Mouse (Mus musculus) neural tube, embryonic 12.5 days (tissue): ENCODE measurements around the gene Rnf111. TPM values are rescaled to one million over a fixed set of nuclear protein-coding genes. Genes with fewer than 3 reads are reported as not detected.

ENCODE experiments used
- ATAC-seq: fragments of 200-750 bp; cut with Nextera tagmentation; 2 replicates; pipeline ENCODE4 v1.8.0; 2017; ENCODE audit warnings: low read depth, mild to moderate bottlenecking, moderate TSS enrichment, moderate library complexity; ENCODE audit not compliant: low FRiP score
- H3K27ac ChIP-seq: fragments of 300-500 bp; sonication (generic); 2 replicates; pipeline ENCODE4 v1.5.1; 2016
- H3K27me3 ChIP-seq: fragments of 300-500 bp; sonication (generic); replicated peaks from 2 replicates; pipeline ENCODE4 v1.6.1; 2016; ENCODE audit warnings: mild to moderate bottlenecking
- H3K36me3 ChIP-seq: fragments of 300-500 bp; sonication (generic); 2 replicates; pipeline ENCODE4 v1.6.1; 2016; ENCODE audit warnings: mild to moderate bottlenecking
- H3K4me1 ChIP-seq: fragments of 300-500 bp; sonication (generic); 2 replicates; pipeline ENCODE4 v1.6.1; 2016
- H3K4me2 ChIP-seq: fragments of 300-500 bp; sonication (generic); replicated peaks from 2 replicates; pipeline ENCODE4 v1.6.1; 2016; ENCODE audit warnings: mild to moderate bottlenecking
- H3K4me3 ChIP-seq: fragments of 300-500 bp; sonication (generic); 2 replicates; pipeline ENCODE4 v1.5.1; 2016
- H3K9ac ChIP-seq: fragments of 300-500 bp; sonication (generic); 2 replicates; pipeline ENCODE4 v1.6.1; 2016; ENCODE audit warnings: mild to moderate bottlenecking
- H3K9me3 ChIP-seq: fragments of 300-500 bp; sonication (generic); 2 replicates; pipeline ENCODE4 v1.6.1; 2016; ENCODE audit warnings: mild to moderate bottlenecking
- WGBS: fragments of 180-500 bp; shearing (Covaris S2); methylation state at CpG from one replicate; pipeline ENCODE4 v1.1.7; 2016; 5-methylcytosine and 5-hydroxymethylcytosine counted together
- polyA plus RNA-seq: library from polyadenylated mRNA; unstranded; fragments of >200 nt; fragmentation: Nextera tagmentation; extraction: Ambion mirVana; gene quantifications from 2 replicates; pipeline ENCODE4 v1.2.1, GENCODE M21; 2016

Rnf111 gene
- polyA plus RNA-seq, 1 experiment from 2014 or later, result 48.2 TPM

DNA sequence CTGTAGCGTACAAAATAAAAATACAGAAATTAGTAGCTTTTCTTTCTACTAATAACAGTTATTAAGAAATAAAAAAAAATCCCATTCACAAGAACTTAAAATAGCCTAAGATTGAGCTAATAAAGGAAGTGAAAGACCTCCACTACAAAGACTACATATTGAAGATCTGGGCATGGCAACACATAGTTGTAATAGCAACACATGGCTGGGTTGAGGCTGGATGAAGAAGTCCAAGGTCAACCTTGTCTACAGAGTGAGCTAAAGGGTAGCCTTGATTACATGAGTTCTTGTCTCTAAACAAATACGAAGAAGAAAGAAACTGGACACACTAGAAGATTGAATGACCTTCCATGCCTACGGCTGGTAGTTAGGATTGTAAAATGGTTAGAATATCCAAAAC is 20.3 kb upstream of the Rnf111 start:
- H3K4me1 ChIP-seq, result no peaks in the 10 kb centered on the region
- H3K4me3 ChIP-seq, result no peak overlapping the region
- no peak overlapping the region for H3K27ac ChIP-seq
- ATAC-seq, result no peak
- 96% methylated on average over 3 of the region's 3 CpGs for WGBS
- no peaks in the 10 kb centered on the region for H3K9me3 ChIP-seq
- H3K36me3 ChIP-seq, result no peaks in the 10 kb centered on the region
- H3K27me3 ChIP-seq, result no peaks in the 10 kb centered on the region
- H3K9ac ChIP-seq, result no peak overlapping the region
- H3K4me2 ChIP-seq, result no peak overlapping the region

DNA sequence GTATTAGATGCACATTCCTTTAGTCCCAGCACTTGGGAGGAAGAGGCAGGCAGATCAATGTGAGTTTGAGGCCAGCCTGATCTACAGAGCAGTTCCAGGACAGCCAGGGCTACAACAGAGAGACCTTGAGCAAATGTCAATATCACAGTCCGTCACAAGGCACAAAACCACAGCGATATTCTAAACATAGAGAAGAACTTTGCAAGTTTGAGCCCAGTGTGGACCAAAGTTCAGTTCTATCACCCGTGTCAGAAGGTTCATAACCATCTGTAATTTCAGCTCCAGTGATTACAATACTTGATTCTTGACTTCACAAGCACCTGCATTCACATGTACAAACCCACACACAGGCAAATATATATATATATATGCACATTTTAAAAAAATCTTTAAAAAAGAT is 17.1 kb upstream of the Rnf111 start:
- Histone ChIP-seq H3K4me3 (no peak overlapping the region), H3K9me3 (no peaks in the 10 kb centered on the region), H3K27ac (no peak overlapping the region), H3K4me2 (no peak overlapping the region), H3K27me3 (no peaks in the 10 kb centered on the region), H3K9ac (no peak overlapping the region), H3K36me3 (no peaks in the 10 kb centered on the region), H3K4me1 (no peaks in the 10 kb centered on the region)
- WGBS, result 87% methylated on average over 3 of the region's 3 CpGs
- ATAC-seq, result no peak

DNA sequence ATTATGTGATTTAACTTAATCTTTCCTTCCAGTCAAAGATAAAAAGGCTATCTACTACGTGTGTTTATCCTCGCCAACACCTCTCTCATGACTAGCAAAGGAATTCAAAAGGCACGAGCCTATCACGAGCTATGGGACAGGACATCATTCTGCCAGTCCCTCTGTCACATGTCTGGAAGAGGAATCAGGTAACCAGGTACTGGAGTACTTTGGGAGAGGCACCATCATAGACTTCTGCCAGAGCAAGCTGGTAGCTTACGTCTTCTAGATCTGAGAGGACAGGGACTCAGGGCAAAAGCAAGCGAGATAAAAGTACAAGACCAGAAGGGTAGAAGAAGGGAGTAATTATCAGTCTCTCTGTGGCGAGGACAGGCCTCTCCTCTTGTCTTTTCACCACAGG is 8.2 kb upstream of the Rnf111 start:
- Histone ChIP-seq H3K9me3 (no peaks in the 10 kb centered on the region), H3K4me3 (no peak overlapping the region), H3K4me1 (no peaks in the 10 kb centered on the region), H3K9ac (no peak overlapping the region), H3K27me3 (no peaks in the 10 kb centered on the region), H3K27ac (no peak overlapping the region), H3K36me3 (no peaks in the 10 kb centered on the region), H3K4me2 (no peak overlapping the region)
- 84% methylated on average over 7 of the region's 7 CpGs for WGBS
- ATAC-seq, result no peak

- no peak overlapping the region for H3K9ac ChIP-seq
- ATAC-seq, result no peak
- H3K4me2 ChIP-seq, result no peak overlapping the region
- H3K4me3 ChIP-seq, result no peak overlapping the region
- H3K27ac ChIP-seq, result no peak overlapping the region
- no peaks in the 10 kb centered on the region for H3K4me1 ChIP-seq
- no peaks in the 10 kb centered on the region for H3K27me3 ChIP-seq
- H3K36me3 ChIP-seq, result no peaks in the 10 kb centered on the region
- H3K9me3 ChIP-seq, result no peaks in the 10 kb centered on the region
- WGBS, result 72% methylated on average over 10 of the region's 10 CpGs
Observed at GRCm38 (mm10) chr9:70510998-70511583, 7.6 kb upstream of the Rnf111 start.

- Histone ChIP-seq H3K36me3 (no peaks in the 10 kb centered on the region), H3K4me3 (no peak overlapping the region), H3K9me3 (no peaks in the 10 kb centered on the region), H3K4me1 (no peaks in the 10 kb centered on the region), H3K9ac (no peak overlapping the region), H3K4me2 (no peak overlapping the region), H3K27me3 (no peaks in the 10 kb centered on the region), H3K27ac (no peak overlapping the region)
- no peak for ATAC-seq
- WGBS, result 78% methylated on average over 4 of the region's 4 CpGs
Observed at GRCm38 (mm10) chr9:70509906-70510525, 6.5 kb upstream of the Rnf111 start.

GRCm38 (mm10) chr9:70506787-70507186 is 3.3 kb upstream of the Rnf111 start:
- no peak for ATAC-seq
- WGBS, result 85% methylated on average over 8 of the region's 8 CpGs
- no peaks in the 10 kb centered on the region for H3K36me3 ChIP-seq
- H3K9ac ChIP-seq, result no peak overlapping the region
- peaks cover 6% of the 10 kb centered on the region for H3K4me1 ChIP-seq
- H3K27me3 ChIP-seq, result no peaks in the 10 kb centered on the region
- no peaks in the 10 kb centered on the region for H3K9me3 ChIP-seq
- no peak overlapping the region for H3K27ac ChIP-seq
- no peak overlapping the region for H3K4me3 ChIP-seq
- H3K4me2 ChIP-seq, result no peak overlapping the region

GRCm38 (mm10) chr9:70506186-70506585 is 2.7 kb upstream of the Rnf111 start:
- H3K9ac ChIP-seq, result no peak overlapping the region
- ATAC-seq, result no peak
- H3K4me1 ChIP-seq, result peaks cover 10% of the 10 kb centered on the region
- no peaks in the 10 kb centered on the region for H3K36me3 ChIP-seq
- 80% methylated on average over 2 of the region's 2 CpGs for WGBS
- H3K27ac ChIP-seq, result no peak overlapping the region
- H3K9me3 ChIP-seq, result no peaks in the 10 kb centered on the region
- H3K4me2 ChIP-seq, result no peak overlapping the region
- no peak overlapping the region for H3K4me3 ChIP-seq
- no peaks in the 10 kb centered on the region for H3K27me3 ChIP-seq

- WGBS, result under 1% methylated on average over 62 of the region's 70 CpGs
- peak; percentile 94 for ATAC-seq
- H3K4me3 ChIP-seq, result peak overlapping the region; percentile 96
- H3K36me3 ChIP-seq, result no peaks in the 10 kb centered on the region
- H3K27me3 ChIP-seq, result no peaks in the 10 kb centered on the region
- H3K4me1 ChIP-seq, result peaks cover 10% of the 10 kb centered on the region
- peak overlapping the region; percentile 62 for H3K4me2 ChIP-seq
- peak overlapping the region; percentile 99 for H3K27ac ChIP-seq
- no peaks in the 10 kb centered on the region for H3K9me3 ChIP-seq
- peak overlapping the region; percentile 98 for H3K9ac ChIP-seq
Observed at GRCm38 (mm10) chr9:70503015-70503603, 416 bp downstream of the Rnf111 start.

DNA sequence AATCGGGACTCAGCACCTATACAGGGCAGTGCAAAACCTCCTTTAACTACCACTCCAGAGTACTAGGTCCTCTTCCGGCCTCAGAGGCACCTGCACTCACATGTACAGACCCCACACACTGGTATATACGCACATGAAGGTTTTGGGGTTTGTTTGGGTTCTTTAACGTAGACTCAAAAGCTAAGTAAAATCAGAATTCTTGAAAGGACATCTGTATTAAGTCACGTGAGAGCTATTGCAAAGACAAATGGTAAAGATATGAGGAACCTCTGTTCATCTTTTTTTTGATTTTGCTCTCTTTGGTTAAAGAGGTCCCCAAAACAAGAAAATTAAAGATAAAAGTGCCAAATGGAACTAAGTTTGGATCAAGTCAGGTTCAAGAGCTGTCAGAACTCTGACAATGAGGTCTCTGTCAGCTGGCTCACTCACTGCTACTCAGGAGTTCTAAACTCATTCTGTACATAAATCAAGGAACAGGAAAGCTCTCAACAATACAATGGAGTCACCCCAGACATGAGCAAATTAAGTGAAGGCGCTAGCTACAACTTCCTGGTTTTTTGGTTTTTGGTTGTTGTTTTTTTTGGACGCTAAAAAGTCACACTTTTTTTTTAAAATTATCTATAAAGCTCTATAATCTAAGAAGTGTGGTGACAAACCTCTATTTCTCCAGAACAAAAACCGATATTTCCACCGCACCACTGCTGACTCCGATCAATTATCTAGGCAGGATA is 1.1 kb downstream of the Rnf111 start:
- Histone ChIP-seq H3K4me3 (peak overlapping the region; percentile 96), H3K9me3 (no peaks in the 10 kb centered on the region), H3K4me2 (peak overlapping the region; percentile 62), H3K36me3 (no peaks in the 10 kb centered on the region), H3K9ac (peak overlapping the region; percentile 98), H3K27ac (peak overlapping the region; percentile 99), H3K4me1 (peaks cover 10% of the 10 kb centered on the region), H3K27me3 (no peaks in the 10 kb centered on the region)
- 38% methylated on average over 10 of the region's 10 CpGs for WGBS
- ATAC-seq, result no peak

- ATAC-seq, result no peak
- Histone ChIP-seq H3K27me3 (no peaks in the 10 kb centered on the region), H3K4me3 (no peak overlapping the region), H3K27ac (no peak overlapping the region), H3K4me2 (no peak overlapping the region), H3K4me1 (peaks cover 4% of the 10 kb centered on the region; the same call in 1 of the 2 replicates), H3K9me3 (no peaks in the 10 kb centered on the region), H3K36me3 (0 out of 2 replicates have a peak, but pooled peaks cover 4% of the 10 kb centered on the region), H3K9ac (no peak overlapping the region)
Observed at GRCm38 (mm10) chr9:70496990-70497389, 6.5 kb downstream of the Rnf111 start.

- WGBS, result 91% methylated on average over 2 of the region's 2 CpGs
- Histone ChIP-seq H3K9me3 (no peaks in the 10 kb centered on the region), H3K27me3 (no peaks in the 10 kb centered on the region), H3K4me1 (no peaks in the 10 kb centered on the region), H3K4me3 (no peak overlapping the region), H3K36me3 (peaks cover 4% of the 10 kb centered on the region; the same call in 1 of the 2 replicates), H3K9ac (no peak overlapping the region), H3K4me2 (no peak overlapping the region), H3K27ac (no peak overlapping the region)
- no peak for ATAC-seq
Observed at GRCm38 (mm10) chr9:70493038-70493437, 10.5 kb downstream of the Rnf111 start.

DNA sequence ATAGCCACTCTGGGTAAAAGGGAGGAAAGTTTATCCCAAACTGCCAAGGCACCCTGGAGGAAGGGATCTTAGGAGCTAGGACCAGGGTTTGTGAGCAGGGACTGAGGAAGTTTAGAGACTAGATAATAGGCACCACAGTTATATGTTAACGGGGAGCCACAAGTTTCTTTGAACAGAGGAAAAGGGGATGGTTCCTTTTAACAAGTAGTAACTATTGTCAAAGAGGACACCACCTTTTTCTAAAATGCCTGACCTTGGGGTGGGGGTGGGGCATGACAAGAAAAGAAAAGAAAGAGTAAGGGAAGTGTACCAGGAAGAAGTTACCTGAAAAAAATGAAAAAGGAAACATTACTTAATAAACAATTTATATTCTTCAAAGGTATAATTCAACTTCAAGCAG is 12.3 kb downstream of the Rnf111 start:
- Histone ChIP-seq H3K36me3 (peaks cover under 1% of the 10 kb centered on the region; the same call in 1 of the 2 replicates), H3K9ac (no peak overlapping the region), H3K4me2 (no peak overlapping the region), H3K9me3 (no peaks in the 10 kb centered on the region), H3K4me1 (no peaks in the 10 kb centered on the region), H3K27me3 (no peaks in the 10 kb centered on the region), H3K4me3 (no peak overlapping the region), H3K27ac (no peak overlapping the region)
- ATAC-seq, result no peak
- 93% methylated on average over 1 of the region's 1 CpGs for WGBS
